Mouse (Mus musculus) embryonic fibroblast, embryonic 13.5 days (primary cell): ENCODE measurements around the gene N4bp2l2.

Experiments
- CTCF ChIP-seq: IDR thresholded peaks from 2 replicates; pipeline ENCODE4 v1.5.1; 2011; ENCODE audit warnings: mild to moderate bottlenecking, control low read depth, low read length, moderate library complexity, borderline replicate concordance; ENCODE audit not compliant: insufficient read depth
- POLR2A ChIP-seq: IDR thresholded peaks from 2 replicates; pipeline ENCODE4 v1.6.1; 2011; ENCODE audit warnings: low read depth, mild to moderate bottlenecking, control low read depth, low read length, moderate library complexity

DNA sequence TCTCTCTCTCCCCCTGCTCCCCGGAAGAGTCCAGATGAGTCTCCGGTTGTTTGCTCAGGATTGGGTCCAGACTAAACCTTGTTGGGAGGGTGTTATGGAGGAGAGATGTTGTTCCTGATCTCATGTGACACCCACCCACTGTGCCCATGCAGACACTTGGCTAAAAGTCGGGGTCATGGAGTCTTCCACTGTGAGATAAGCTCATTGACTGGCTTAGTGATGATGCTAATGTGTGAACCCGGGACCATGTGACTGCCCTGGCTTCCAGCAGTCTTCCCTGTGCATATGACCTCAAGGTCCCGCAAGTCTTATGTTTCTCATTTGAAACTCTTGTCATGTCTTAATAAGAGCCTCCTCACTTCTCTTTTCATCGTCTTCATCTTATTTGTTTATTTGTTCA lies 84.8 kb downstream of the N4bp2l2 start:
- TF ChIP-seq CTCF = no peak
- no peak for TF ChIP-seq POLR2A
